Mouse (Mus musculus) C2C12 (cell line): ENCODE results near the gene Stag2.

Source experiments
- CEBPB ChIP-seq: IDR thresholded peaks from one replicate; pipeline ENCODE4 v1.6.1; 2011; ENCODE audit warnings: low read depth, mild to moderate bottlenecking, control low read depth, moderate library complexity
- CTCF ChIP-seq: IDR thresholded peaks from one replicate; pipeline ENCODE4 v1.5.1; 2011; ENCODE audit not compliant: control insufficient read depth, insufficient read depth, insufficient read length
- MAX ChIP-seq: IDR thresholded peaks from one replicate; pipeline ENCODE4 v1.6.1; 2011; ENCODE audit warnings: mild to moderate bottlenecking, control low read depth

GRCm38 (mm10) chrX:42188825-42189426 is 39.8 kb downstream of the Stag2 start:
- no peak for TF ChIP-seq CTCF
- no peak for TF ChIP-seq CEBPB
- no peak for TF ChIP-seq MAX
